Mouse (Mus musculus) lung, adult 2 months (tissue): Measurements from ENCODE around the gene Rala. TPM values are rescaled to one million over a fixed set of nuclear protein-coding genes. Genes with fewer than 3 reads are reported as not detected.

Source experiments
- DNase-seq: peaks from one replicate; pipeline ENCODE4 v3.0.0; 2022
- H3K4me1 ChIP-seq: fragments of 200-500 bp; 2 replicates; pipeline ENCODE4 v1.6.1; 2011; ENCODE audit warnings: low read length; ENCODE audit not compliant: control insufficient read depth, insufficient read depth
- H3K4me3 ChIP-seq: fragments of 200-500 bp; replicated peaks from 2 replicates; pipeline ENCODE3; 2011; ENCODE audit warnings: low read depth, mild to moderate bottlenecking, control low read depth, low read length; ENCODE audit errors: extremely low read depth
- CTCF ChIP-seq: fragments of 200-500 bp; IDR thresholded peaks from 2 replicates; pipeline ENCODE4 v1.5.1; 2011; ENCODE audit warnings: mild to moderate bottlenecking, low read length, control low read depth; ENCODE audit not compliant: insufficient read depth
- POLR2A ChIP-seq: fragments of 200-500 bp; IDR thresholded peaks from 2 replicates; pipeline ENCODE4 v1.6.1; 2011; ENCODE audit warnings: low read depth, mild to moderate bottlenecking, control low read depth, low read length, borderline replicate concordance; ENCODE audit errors: extremely low read depth
- WGBS: fragments of 180-500 bp; shearing (Covaris S2); methylation state at CpG from one replicate; pipeline ENCODE4 v1.1.7; 2018; 5-methylcytosine and 5-hydroxymethylcytosine counted together
- polyA plus RNA-seq: library from polyadenylated mRNA; depleted of rRNA; stranded (reverse); fragments of >200 nt; gene quantifications from 2 replicates; pipeline ENCODE4 v1.2.3, GENCODE M21; 2012; rRNA removed

Rala gene
- polyA plus RNA-seq, 1 experiment, result 25.2 TPM

- Histone ChIP-seq H3K4me3 (no peak overlapping the region), H3K4me1 (no peaks in the 10 kb centered on the region)
- TF ChIP-seq POLR2A, result no peak
- no peak for DNase-seq
- WGBS, result 66% methylated on average over 4 of the region's 4 CpGs
Observed at GRCm38 (mm10) chr13:17842756-17843155, 101.3 kb downstream of the Rala start.

DNA sequence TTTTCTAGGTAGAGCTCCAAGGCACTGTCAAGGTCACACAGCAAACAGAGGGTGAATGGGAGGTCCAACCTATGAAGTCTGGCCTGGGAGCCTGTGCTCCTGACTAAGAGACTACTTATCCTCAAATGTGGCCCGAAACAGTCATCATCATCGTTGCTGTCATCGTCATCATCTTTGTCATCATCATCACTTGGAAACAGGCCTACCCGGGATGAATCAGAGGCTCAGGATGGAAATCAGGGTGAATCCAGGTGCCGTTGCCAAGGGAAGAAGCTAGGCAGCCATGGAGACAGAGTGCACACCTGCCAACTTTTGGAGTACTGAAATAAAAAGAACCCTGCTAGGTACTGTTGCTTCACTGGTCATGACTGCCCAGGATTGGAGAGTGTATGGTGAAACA is 104.9 kb downstream of the Rala start:
- H3K4me3 ChIP-seq, result no peak overlapping the region
- H3K4me1 ChIP-seq, result no peaks in the 10 kb centered on the region
- no peak for DNase-seq
- WGBS, result 79% methylated on average over 5 of the region's 5 CpGs
- TF ChIP-seq POLR2A (no peak), CTCF (no peak)

DNA sequence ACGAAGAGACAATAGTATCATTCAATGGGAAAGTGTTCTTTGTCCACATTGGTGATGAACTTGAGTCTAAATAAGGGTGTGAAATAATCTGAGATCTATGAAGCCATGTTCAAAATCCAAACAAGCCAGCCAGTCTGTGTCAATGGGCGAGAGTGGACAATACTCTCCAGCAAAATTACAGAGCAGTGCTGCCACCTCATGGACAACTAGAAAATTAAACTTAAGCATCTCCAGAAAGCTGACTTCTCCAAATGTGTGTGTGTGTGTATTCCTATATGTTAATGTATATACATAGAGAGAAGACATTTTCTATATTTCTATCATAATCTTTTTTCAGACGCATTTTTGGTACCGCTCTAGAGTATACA is 105.6 kb downstream of the Rala start:
- peak; percentile 41 for DNase-seq
- H3K4me3 ChIP-seq, result no peak overlapping the region
- WGBS, result 29% methylated on average over 4 of the region's 4 CpGs
- no peak for TF ChIP-seq POLR2A
- peak; percentile 42 for TF ChIP-seq CTCF
- H3K4me1 ChIP-seq, result no peaks in the 10 kb centered on the region

- no peaks in the 10 kb centered on the region for H3K4me1 ChIP-seq
- peak; percentile 28 for DNase-seq
- TF ChIP-seq POLR2A (no peak), CTCF (peak; percentile 38; the same call in 1 of the 2 replicates)
- WGBS, result 34% methylated on average over 16 of the region's 16 CpGs
- H3K4me3 ChIP-seq, result no peak overlapping the region
Observed at GRCm38 (mm10) chr13:17837610-17838483, 106.2 kb downstream of the Rala start.

DNA sequence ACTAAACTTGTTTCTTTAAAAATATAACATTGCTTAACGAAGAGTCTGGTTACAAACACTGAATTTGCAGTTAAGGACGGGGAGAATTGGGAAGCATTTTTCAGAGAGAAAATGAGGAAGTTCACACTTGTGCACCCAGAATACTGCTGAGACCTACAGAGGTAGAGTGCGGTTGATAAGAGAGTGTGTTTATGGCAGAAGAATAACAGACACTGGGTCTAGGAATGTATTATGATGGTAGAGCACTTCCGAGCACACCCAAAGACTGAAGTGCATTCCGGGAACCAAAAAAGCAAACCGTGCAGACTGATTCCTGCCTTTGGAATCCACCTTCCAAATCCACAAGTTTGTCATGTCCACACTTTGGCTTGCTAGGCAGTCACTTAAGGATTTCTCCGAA is 107.2 kb downstream of the Rala start:
- 59% methylated on average over 7 of the region's 7 CpGs for WGBS
- TF ChIP-seq POLR2A, result no peak
- TF ChIP-seq CTCF, result no peak
- peak; percentile 6 for DNase-seq
- Histone ChIP-seq H3K4me1 (no peaks in the 10 kb centered on the region), H3K4me3 (no peak overlapping the region)

DNA sequence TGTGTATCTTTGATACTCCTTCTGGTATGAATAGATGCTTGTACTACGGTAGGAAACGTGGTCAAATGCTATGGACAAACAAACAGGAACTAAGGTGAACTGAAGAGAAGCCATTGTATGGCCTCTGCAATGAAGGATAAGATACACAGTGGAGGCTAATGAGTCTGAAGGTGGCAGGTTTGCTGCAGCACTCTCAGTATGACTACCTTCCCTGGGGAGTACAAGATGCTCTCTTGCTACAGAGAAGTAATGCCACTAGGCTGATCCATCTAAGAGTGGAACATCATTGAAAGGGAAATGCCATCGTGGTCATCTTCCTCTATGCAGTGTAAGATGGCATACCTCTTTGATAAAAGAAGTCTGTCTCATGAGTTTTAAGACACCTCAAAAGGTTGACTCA is 111.1 kb downstream of the Rala start:
- WGBS, result 68% methylated on average over 3 of the region's 3 CpGs
- DNase-seq, result no peak
- Histone ChIP-seq H3K4me1 (no peaks in the 10 kb centered on the region), H3K4me3 (no peak overlapping the region)
- TF ChIP-seq POLR2A, result no peak
- TF ChIP-seq CTCF, result no peak

Other genes with a start within 250 kb of the Rala start
- 8.9 and 12.8 TPM in 2 replicates for gene Mplkip, start 249.0 kb downstream of the Rala start, polyA plus RNA-seq
- gene Sugct, start 248.7 kb downstream of the Rala start, polyA plus RNA-seq, result 0.63 and 1.1 TPM in 2 replicates
- 37.2 and 47.3 TPM in 2 replicates for gene Cdk13, start 139.1 kb downstream of the Rala start, polyA plus RNA-seq
- gene Yae1d1, start 49.1 kb upstream of the Rala start, polyA plus RNA-seq, result 10.5 and 16.1 TPM in 2 replicates